Mouse (Mus musculus) limb, embryonic 10.5 days (tissue): ENCODE results near the gene Scarf1. TPM values are rescaled to one million over a fixed set of nuclear protein-coding genes. Genes with fewer than 3 reads are reported as not detected.
A peak's percentile ranks its signal among the peaks of the same experiment; 100 is the strongest.

Experiments used
- DNase-seq: peaks from one replicate; pipeline ENCODE4 v3.0.0-alpha.2; 2017; ENCODE audit warnings: low spot score
- H3K27ac ChIP-seq: fragments of 300-500 bp; sonication (generic); 2 replicates; pipeline ENCODE4 v1.5.1; 2016; ENCODE audit warnings: mild to moderate bottlenecking
- H3K27me3 ChIP-seq: fragments of 300-500 bp; sonication (generic); 2 replicates; pipeline ENCODE4 v1.6.1; 2016; ENCODE audit warnings: low read depth, mild to moderate bottlenecking; ENCODE audit not compliant: poor library complexity, severe bottlenecking
- H3K36me3 ChIP-seq: fragments of 300-500 bp; sonication (generic); 2 replicates; pipeline ENCODE4 v1.6.1; 2016; ENCODE audit warnings: mild to moderate bottlenecking, moderate library complexity
- H3K4me1 ChIP-seq: fragments of 300-500 bp; sonication (generic); 2 replicates; pipeline ENCODE4 v1.6.1; 2016
- H3K4me3 ChIP-seq: fragments of 300-500 bp; sonication (generic); 2 replicates; pipeline ENCODE4 v1.5.1; 2016; ENCODE audit warnings: mild to moderate bottlenecking, moderate library complexity
- H3K9me3 ChIP-seq: fragments of 300-500 bp; sonication (generic); replicated peaks from 2 replicates; pipeline ENCODE4 v1.6.1; 2016; ENCODE audit warnings: mild to moderate bottlenecking
- WGBS: fragments of 180-500 bp; shearing (Covaris S2); methylation state at CpG from one replicate; pipeline ENCODE4 v1.1.7; 2016; 5-methylcytosine and 5-hydroxymethylcytosine counted together
- polyA plus RNA-seq: library from polyadenylated mRNA; unstranded; fragments of >200 nt; fragmentation: Nextera tagmentation; extraction: Ambion mirVana; gene quantifications from 2 replicates; pipeline ENCODE4 v1.2.1, GENCODE M21; 2016

Gene Scarf1
- polyA plus RNA-seq, 1 experiment from 2014 or later: 7.0 TPM

DNA sequence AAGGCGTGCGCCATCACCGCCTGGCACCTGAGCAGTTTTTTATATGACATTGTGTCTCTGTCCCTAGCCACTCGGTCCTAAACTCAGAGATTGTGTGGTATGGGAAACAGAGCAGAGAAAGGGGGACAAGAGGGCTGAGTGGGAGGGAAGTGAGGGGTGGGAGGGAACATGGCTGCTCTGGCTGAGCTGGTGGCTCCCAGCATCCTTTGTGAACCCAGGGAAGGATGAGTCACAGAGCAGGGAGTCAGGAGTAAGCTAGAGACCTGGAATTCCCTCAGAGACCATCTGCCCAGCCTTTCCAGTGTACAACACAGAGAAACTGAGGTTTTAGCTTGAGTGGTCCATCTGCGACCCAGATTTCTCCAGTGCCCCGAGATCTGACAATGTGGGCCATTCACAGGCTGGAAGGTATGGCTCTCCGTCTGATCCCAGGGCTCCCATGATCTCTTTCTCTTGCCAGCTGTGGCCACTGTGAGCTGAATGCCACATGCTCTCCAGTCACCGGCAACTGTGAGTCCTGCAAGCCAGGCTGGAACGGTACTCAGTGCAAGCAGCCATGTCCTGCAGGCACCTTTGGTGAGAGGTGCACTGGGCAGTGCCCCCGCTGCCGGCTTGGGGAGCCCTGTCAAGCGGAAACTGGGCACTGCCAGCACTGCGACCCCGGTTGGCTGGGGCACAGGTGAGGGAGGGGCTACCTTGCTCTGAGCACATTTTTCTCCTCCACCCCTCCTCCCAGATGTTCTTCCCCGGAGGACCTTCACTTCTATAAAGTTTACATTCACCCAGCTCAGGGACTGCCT is 6.7 kb downstream of the Scarf1 start:
- Histone ChIP-seq H3K36me3 (no peaks in the 10 kb centered on the region), H3K4me1 (peaks cover 6% of the 10 kb centered on the region; the same call in 1 of the 2 replicates), H3K27me3 (no peaks in the 10 kb centered on the region), H3K4me3 (no peak overlapping the region), H3K9me3 (no peaks in the 10 kb centered on the region), H3K27ac (0 out of 2 replicates have a peak overlapping the region, but pooled peaks have one; percentile 12)
- DNase-seq: no peak
- 82% methylated on average over 15 of the region's 15 CpGs for WGBS

- Histone ChIP-seq H3K27ac (no peak overlapping the region), H3K27me3 (no peaks in the 10 kb centered on the region), H3K4me3 (no peak overlapping the region), H3K4me1 (peaks cover 6% of the 10 kb centered on the region; the same call in 1 of the 2 replicates), H3K9me3 (no peaks in the 10 kb centered on the region), H3K36me3 (no peaks in the 10 kb centered on the region)
- no peak for DNase-seq
- 87% methylated on average over 4 of the region's 4 CpGs for WGBS
These were observed 8.3 kb downstream of the Scarf1 start for GRCm38 (mm10) chr11:75521609-75522008.

GRCm38 (mm10) chr11:75522793-75523192 is 9.5 kb downstream of the Scarf1 start:
- H3K4me3 ChIP-seq: no peak overlapping the region
- no peaks in the 10 kb centered on the region for H3K36me3 ChIP-seq
- no peak overlapping the region for H3K27ac ChIP-seq
- H3K9me3 ChIP-seq: no peaks in the 10 kb centered on the region
- DNase-seq: no peak
- WGBS: 93% methylated on average over 2 of the region's 2 CpGs
- peaks cover 6% of the 10 kb centered on the region; the same call in 1 of the 2 replicates for H3K4me1 ChIP-seq
- H3K27me3 ChIP-seq: no peaks in the 10 kb centered on the region

GRCm38 (mm10) chr11:75525531-75526125 is 12.3 kb downstream of the Scarf1 start:
- DNase-seq: no peak
- WGBS: 84% methylated on average over 15 of the region's 15 CpGs

GRCm38 (mm10) chr11:75526943-75527342 is 13.6 kb downstream of the Scarf1 start:
- 92% methylated on average over 6 of the region's 6 CpGs for WGBS
- Histone ChIP-seq H3K36me3 (no peaks in the 10 kb centered on the region), H3K9me3 (no peaks in the 10 kb centered on the region), H3K27ac (no peak overlapping the region), H3K27me3 (no peaks in the 10 kb centered on the region), H3K4me1 (peaks cover 10% of the 10 kb centered on the region), H3K4me3 (no peak overlapping the region)
- DNase-seq: no peak

More at GRCm38 (mm10) chr11:75525531-75526125, 12.3 kb downstream of the Scarf1 start:
- Histone ChIP-seq H3K27ac (no peak overlapping the region), H3K9me3 (no peaks in the 10 kb centered on the region), H3K4me3 (no peak overlapping the region), H3K36me3 (no peaks in the 10 kb centered on the region), H3K4me1 (peaks cover 6% of the 10 kb centered on the region), H3K27me3 (no peaks in the 10 kb centered on the region)

- no peak overlapping the region for H3K27ac ChIP-seq
- H3K27me3 ChIP-seq: peaks cover 4% of the 10 kb centered on the region; the same call in 1 of the 2 replicates
- no peak for DNase-seq
- H3K4me1 ChIP-seq: peaks cover 24% of the 10 kb centered on the region
- 43% methylated on average over 4 of the region's 4 CpGs for WGBS
- no peaks in the 10 kb centered on the region for H3K9me3 ChIP-seq
- no peak overlapping the region for H3K4me3 ChIP-seq
- H3K36me3 ChIP-seq: no peaks in the 10 kb centered on the region
These were observed 16.4 kb downstream of the Scarf1 start for GRCm38 (mm10) chr11:75529771-75530170.

DNA sequence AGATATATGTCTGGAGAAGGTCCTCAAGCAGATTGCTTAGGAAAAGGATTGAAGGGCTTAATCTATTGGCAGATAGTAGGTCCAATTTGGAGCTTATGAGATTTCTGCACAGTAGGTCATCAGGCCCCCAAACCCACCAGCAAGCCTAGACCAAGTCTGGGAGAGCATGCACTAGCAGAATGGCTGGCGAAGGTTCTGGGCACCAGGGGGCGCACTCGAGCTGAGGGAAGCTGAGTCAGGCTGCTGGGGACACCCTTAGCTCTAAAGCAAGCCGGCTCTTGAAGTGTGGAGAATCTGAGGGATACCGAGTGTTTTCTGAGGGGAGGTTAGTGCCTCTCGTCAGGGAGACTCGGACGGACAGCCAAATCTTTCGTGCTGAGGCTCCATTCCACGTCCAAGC is 17.0 kb downstream of the Scarf1 start:
- WGBS: under 1% methylated on average over 10 of the region's 10 CpGs

GRCm38 (mm10) chr11:75530845-75531373 is 17.6 kb downstream of the Scarf1 start:
- Histone ChIP-seq H3K4me1 (peaks cover 34% of the 10 kb centered on the region), H3K4me3 (peak overlapping the region; percentile 71), H3K9me3 (no peaks in the 10 kb centered on the region), H3K36me3 (no peaks in the 10 kb centered on the region), H3K27ac (peak overlapping the region; percentile 93), H3K27me3 (peaks cover 4% of the 10 kb centered on the region; the same call in 1 of the 2 replicates)
- 0% methylated on average over 31 of the region's 31 CpGs for WGBS
- peak; percentile 76 for DNase-seq

More for the DNA sequence above, 17.0 kb downstream of the Scarf1 start:
- Histone ChIP-seq H3K36me3 (no peaks in the 10 kb centered on the region), H3K4me3 (peak overlapping the region; percentile 71), H3K9me3 (no peaks in the 10 kb centered on the region), H3K27ac (peak overlapping the region; percentile 93), H3K27me3 (peaks cover 4% of the 10 kb centered on the region; the same call in 1 of the 2 replicates), H3K4me1 (peaks cover 29% of the 10 kb centered on the region)
- peak; percentile 100 for DNase-seq

DNA sequence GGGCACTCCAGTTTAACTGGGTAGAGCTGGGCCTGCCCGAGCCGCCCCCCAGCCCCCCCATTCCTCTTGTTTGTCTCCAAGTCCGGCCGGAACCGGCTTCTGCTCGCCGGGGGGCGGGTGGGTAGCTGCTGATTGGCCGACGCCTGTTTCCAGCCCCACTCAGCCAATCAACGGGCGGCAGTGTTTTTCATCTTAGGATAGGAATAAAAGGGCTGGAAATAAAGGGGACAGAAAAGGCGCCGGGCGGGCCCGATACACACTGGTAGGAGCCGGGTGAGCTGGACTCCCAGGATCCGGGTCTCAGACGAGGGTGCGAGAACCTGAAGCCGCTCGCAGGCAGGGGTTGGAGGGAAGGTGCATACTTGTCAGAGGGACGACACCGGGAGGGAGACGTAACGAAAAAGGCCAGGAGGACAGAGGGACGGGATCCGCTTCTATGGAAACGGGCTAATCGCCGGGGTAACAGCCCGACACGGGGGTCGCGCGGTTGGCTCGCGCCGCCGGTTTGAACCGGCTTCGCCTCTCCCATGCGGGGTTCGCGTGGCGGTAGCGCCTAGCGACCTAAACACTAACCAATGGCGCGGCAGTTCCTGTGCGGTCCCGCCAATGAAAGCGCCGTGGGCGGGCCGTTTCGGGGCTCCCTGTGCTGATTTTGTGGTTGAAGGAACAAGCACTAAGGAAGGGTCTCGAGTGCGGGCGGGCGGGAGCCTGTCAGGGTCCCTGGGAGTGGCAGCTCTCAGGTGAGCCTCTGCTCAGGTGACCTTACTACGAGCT is 18.3 kb downstream of the Scarf1 start, which contains the start of gene Slc43a2:
TSS of gene Slc43a2 (plus strand) at position 226 of the 774 bp plus-strand sequence.
- Histone ChIP-seq H3K4me1 (peaks cover 34% of the 10 kb centered on the region), H3K27me3 (peaks cover 4% of the 10 kb centered on the region; the same call in 1 of the 2 replicates), H3K36me3 (no peaks in the 10 kb centered on the region), H3K27ac (peak within 1 kb of the TSS; percentile 93), H3K4me3 (peak within 1 kb of the TSS; percentile 71), H3K9me3 (no peaks in the 10 kb centered on the region)
- WGBS: under 1% methylated on average over 62 of the region's 62 CpGs
- peak; percentile 98 for DNase-seq

GRCm38 (mm10) chr11:75532340-75533277 is 19.3 kb downstream of the Scarf1 start:
- Histone ChIP-seq H3K36me3 (no peaks in the 10 kb centered on the region), H3K27ac (peak overlapping the region; percentile 93), H3K27me3 (peaks cover 4% of the 10 kb centered on the region; the same call in 1 of the 2 replicates), H3K9me3 (no peaks in the 10 kb centered on the region), H3K4me1 (peaks cover 37% of the 10 kb centered on the region), H3K4me3 (peak overlapping the region; percentile 71)
- DNase-seq: peak; percentile 53
- 16% methylated on average over 38 of the region's 38 CpGs for WGBS

DNA sequence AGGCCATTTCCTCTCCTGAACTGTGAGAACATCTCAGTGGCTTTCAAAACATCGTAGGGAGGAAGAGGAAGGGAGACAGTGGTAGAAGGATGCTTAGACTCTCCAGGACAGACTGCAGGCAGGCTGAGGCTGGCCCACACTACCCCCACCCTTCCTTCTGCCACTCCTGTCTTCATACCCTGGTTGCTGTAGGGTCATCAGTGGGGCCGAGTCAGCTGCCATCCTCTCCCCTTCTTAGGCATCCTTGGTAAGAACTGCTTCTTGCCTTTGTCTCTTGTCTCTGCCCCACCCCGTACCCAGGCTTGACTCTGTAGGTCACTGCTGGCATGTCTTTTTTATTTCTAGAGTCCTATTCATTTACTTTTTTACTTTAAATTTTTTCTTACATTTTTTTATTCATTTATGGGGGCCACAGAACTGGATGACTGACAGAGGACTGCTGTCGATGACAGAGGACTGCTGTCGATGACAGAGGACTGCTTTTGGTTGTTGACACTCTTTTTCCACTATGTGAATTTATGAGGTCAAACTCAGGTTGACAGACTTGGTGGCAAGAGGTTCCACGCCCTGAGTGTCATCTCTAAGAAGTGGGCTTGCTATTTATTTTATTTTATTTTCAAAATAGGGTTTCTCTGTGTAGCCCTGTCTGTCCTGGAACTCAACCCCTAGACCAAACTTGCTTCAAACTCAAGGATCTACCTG is 20.1 kb downstream of the Scarf1 start:
- Histone ChIP-seq H3K27ac (0 out of 2 replicates have a peak overlapping the region, but pooled peaks have one; percentile 4), H3K27me3 (peaks cover 4% of the 10 kb centered on the region; the same call in 1 of the 2 replicates), H3K36me3 (no peaks in the 10 kb centered on the region), H3K4me1 (peaks cover 46% of the 10 kb centered on the region), H3K4me3 (no peak overlapping the region), H3K9me3 (no peaks in the 10 kb centered on the region)
- no peak for DNase-seq
- 83% methylated on average over 6 of the region's 6 CpGs for WGBS
